Mouse (Mus musculus) B cell, adult 67 days (primary cell): ENCODE measurements around the gene Slc5a8. TPM values are rescaled to one million over a fixed set of nuclear protein-coding genes. Genes with fewer than 3 reads are reported as not detected.

ENCODE experiments used
- total RNA-seq, 2 experiments: library from RNA; stranded (reverse); gene quantifications; 4 replicates each; pipeline ENCODE4 v1.2.4; 2023

The Slc5a8 gene
- not detected for total RNA-seq

GRCm38 (mm10) chr10:88885632-88886090 is at the start of gene Slc5a8:
Slc5a8 (plus strand) TSS chr10:88885992.

Other genes with a start within 250 kb of the Slc5a8 start
- 10 to 100 TPM in 1 of 2 experiments, 1 to 10 TPM in 1; 9.1 to 17.2 TPM for gene Spic, start 201.0 kb upstream of the Slc5a8 start, total RNA-seq
- 10 to 100 TPM; 39.9 to 45.7 TPM for gene Arl1, start 155.1 kb upstream of the Slc5a8 start, total RNA-seq
- gene Utp20, start 59.2 kb upstream of the Slc5a8 start, total RNA-seq: 10 to 100 TPM; 55.9 to 57.3 TPM